Mouse (Mus musculus) liver, adult 2 months (tissue): ENCODE measurements at regions not wholly inside any gene's neighbourhood (a gene's known extent, or its start where the extent isn't known, plus 50 kb on each side); places are given as distances from the start of the nearest gene placed in this dataset.

Experiments
- CTCF ChIP-seq: fragments of 200-500 bp; IDR thresholded peaks from 2 replicates; pipeline ENCODE4 v1.5.1; 2011; ENCODE audit warnings: low read depth, low read length, control low read depth
- POLR2A ChIP-seq: fragments of 200-500 bp; IDR thresholded peaks from 2 replicates; pipeline ENCODE4 v1.6.1; 2011; ENCODE audit warnings: low read length, control low read depth; ENCODE audit not compliant: insufficient read depth; ENCODE audit errors: extremely low read depth

DNA sequence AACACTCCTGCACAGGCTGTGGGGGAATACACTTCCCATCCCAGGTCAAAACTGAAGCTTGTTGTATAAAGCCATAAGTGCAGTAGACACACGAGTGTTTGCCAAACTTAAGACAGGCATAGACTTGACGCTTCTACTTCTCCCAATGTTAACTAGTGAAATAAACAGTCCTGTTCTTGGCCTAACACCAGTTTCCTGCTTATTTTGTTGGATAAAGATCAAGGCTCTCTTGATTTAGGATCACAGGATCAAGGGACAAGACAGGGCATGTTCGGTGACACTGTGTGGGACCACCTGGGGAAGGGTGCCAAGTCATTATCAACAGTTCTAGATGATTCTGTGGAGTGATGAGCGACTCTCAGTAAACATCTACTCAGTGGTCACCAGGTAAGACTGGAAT lies 114.3 kb upstream of the Serp2 start:
- TF ChIP-seq CTCF = no peak
- no peak for TF ChIP-seq POLR2A
